In genomic region chr2:165809901-165810477, GRCm38 (mm10) we compare ENCODE assay signal across 29 mouse cellular contexts.
DNase-seq lines count a peak whose midpoint lies in the region; ATAC-seq and TF ChIP-seq lines count a peak whose summit lies in the region.
"Had no signal": no experiment of that assay in that cellular context is flagged by ENCODE, and none has a peak within 500 bp of the region (broad histone marks: within the 10 kb centered on the region; RNA-seq: fewer than 3 reads in every experiment).

No protein-coding gene starts in this region.

- no peaks in the 10 kb centered on the region for H3K9me3 ChIP-seq in E14TG2a.4 (ENCODE audit: low read length)
- H3K9me3 ChIP-seq in stomach, postnatal 0 days (ENCODE audit: control insufficient read depth, low read length) = no peaks in the 10 kb centered on the region
- H3K9me3 ChIP-seq: embryonic facial prominence, embryonic 13.5 days; embryonic facial prominence, embryonic 15.5 days; forebrain, embryonic 10.5 days; forebrain, embryonic 12.5 days; G1E had no signal

- peaks cover 59% of the 10 kb centered on the region for H3K36me3 ChIP-seq in E14TG2a.4 (ENCODE audit: insufficient read depth, low read length)
- H3K36me3 ChIP-seq in stomach, postnatal 0 days (ENCODE audit: control insufficient read depth, insufficient read depth, low read length) = peaks cover 46% of the 10 kb centered on the region

- H3K27ac ChIP-seq in stomach, postnatal 0 days (replicated peaks) = no peak overlapping the region
- H3K27ac ChIP-seq: embryonic facial prominence, embryonic 13.5 days; embryonic facial prominence, embryonic 15.5 days; forebrain, embryonic 10.5 days; forebrain, embryonic 12.5 days had no signal

- H3K4me1 ChIP-seq in E14TG2a.4 (replicated peaks; ENCODE audit: low read depth, low read length) = peaks cover 73% of the 10 kb centered on the region
- H3K4me1 ChIP-seq in stomach, postnatal 0 days (replicated peaks; ENCODE audit: control insufficient read depth, insufficient read depth) = no peaks in the 10 kb centered on the region
- H3K4me1 ChIP-seq: embryonic facial prominence, embryonic 13.5 days; embryonic facial prominence, embryonic 15.5 days; forebrain, embryonic 10.5 days; forebrain, embryonic 12.5 days had no signal

- H3K4me3 ChIP-seq in E14TG2a.4 (replicated peaks; ENCODE audit: low read length) = peak overlapping the region; percentile 89
- H3K4me3 ChIP-seq in stomach, postnatal 0 days (ENCODE audit: low read depth, low read length) = no peak overlapping the region
- H3K4me3 ChIP-seq: embryonic facial prominence, embryonic 13.5 days; embryonic facial prominence, embryonic 15.5 days; erythroblast, embryonic 14.5 days; forebrain, embryonic 10.5 days; forebrain, embryonic 12.5 days had no signal

- no peak overlapping the region for H3K4me2 ChIP-seq in stomach, postnatal 0 days (replicated peaks; ENCODE audit: low read depth)
- H3K4me2 ChIP-seq: embryonic facial prominence, embryonic 13.5 days; embryonic facial prominence, embryonic 15.5 days; forebrain, embryonic 12.5 days had no signal

- no peak for TF ChIP-seq EP300 in stomach, postnatal 0 days (optimal IDR thresholded peaks at IDR 0.05)

- H3K27me3 ChIP-seq in E14TG2a.4 (ENCODE audit: insufficient read depth, low read length) = peaks cover 5% of the 10 kb centered on the region; the same call in 1 of the 2 replicates
- no peaks in the 10 kb centered on the region for H3K27me3 ChIP-seq in stomach, postnatal 0 days (ENCODE audit: control insufficient read depth, insufficient read depth, low read length)
- H3K27me3 ChIP-seq: CH12.LX; embryonic facial prominence, embryonic 13.5 days; embryonic facial prominence, embryonic 15.5 days; forebrain, embryonic 12.5 days; Patski had no signal

- DNase-seq in ES-CJ7 (ENCODE audit: low read depth, low spot score) (peak; percentile 99), R1 (ENCODE audit: low read depth, low spot score) (peak; percentile 100), ZHBTc4 (ENCODE audit: low read depth, low spot score) (peak; percentile 98)
- DNase-seq in gastrocnemius, postnatal 4 days (ENCODE audit: low spot score in 2 of 2) = no peak
- DNase-seq in stomach, postnatal 0 days (ENCODE audit: low spot score) = no peak
- no peak for DNase-seq in urinary bladder, adult 2 months (ENCODE audit: low spot score)
- DNase-seq: adrenal gland, adult 2 months; adrenal gland, postnatal 10 days; adrenal gland, postnatal 25 days; B cell, adult 2 months; cerebellum, adult 11 months; cerebellum, adult 18-20 months; cerebellum, adult 8-10 months; cerebellum, adult 9-11 months; cerebellum, postnatal 14 days; cerebellum, postnatal 36 days; embryo, embryonic 11 days had no signal

- no peak for ATAC-seq in stomach, postnatal 0 days (ENCODE audit: low FRiP score, low TSS enrichment)
- ATAC-seq: CD4-positive, CD25-positive, alpha-beta regulatory T cell, adult 4 months; forebrain, embryonic 14.5 days; forebrain, embryonic 16.5 days; Patski had no signal

- 95% methylated on average over 5 of the region's 5 CpGs for WGBS in stomach, postnatal 0 days

- TF ChIP-seq CTCF in E14TG2a.4 (conservative IDR thresholded peaks at IDR 0.05; ENCODE audit: low read length) = no peak
- TF ChIP-seq CTCF in stomach, postnatal 0 days (IDR thresholded peaks at IDR 0.05; ENCODE audit: low read depth) = no peak

- no peak overlapping the region for H3K9ac ChIP-seq in stomach, postnatal 0 days (ENCODE audit: low read length)
- H3K9ac ChIP-seq: embryonic facial prominence, embryonic 13.5 days; embryonic facial prominence, embryonic 15.5 days; forebrain, embryonic 12.5 days had no signal

Comparison
In these comparisons a context has a peak if more than half of its experiments do, and no peak if none do; other contexts are left out.
1. DNase-seq: peak in ES-CJ7 (single experiment), R1 (single experiment) and ZHBTc4 (single experiment); none in gastrocnemius, postnatal 4 days (0 of 2), stomach, postnatal 0 days (single experiment) and urinary bladder, adult 2 months (single experiment).